Mouse (Mus musculus) cerebellum, postnatal 36 days (tissue): ENCODE results near the gene Ext2.

Experiments
- DNase-seq, 2 experiments: peaks; one replicate each; pipeline ENCODE4 v3.0.0; 2021 to 2022; ENCODE audit warnings: mixed read lengths in 2 of 2

Ext2 gene

GRCm38 (mm10) chr2:93822045-93822749 lies at the start of gene Ext2:
Gene Ext2, minus strand, starts transcription at chr2:93822568.
- DNase-seq, result peak; percentile 94 to 97

GRCm38 (mm10) chr2:93871411-93871925 lies 49.1 kb upstream of the Ext2 start:
- no peak for DNase-seq

- DNase-seq, result peak; percentile 68 to 79
Measured at GRCm38 (mm10) chr2:93870842-93871241, 48.5 kb upstream of the Ext2 start.

- DNase-seq, result no peak
Measured at GRCm38 (mm10) chr2:93869107-93869600, 46.8 kb upstream of the Ext2 start, which contains the start of gene Accsl. Gene Accsl, minus strand, starts transcription at chr2:93869157.

- DNase-seq, result no peak
Measured at GRCm38 (mm10) chr2:93868566-93868965, 46.2 kb upstream of the Ext2 start.

GRCm38 (mm10) chr2:93863229-93863628 lies 40.9 kb upstream of the Ext2 start:
- no peak for DNase-seq

GRCm38 (mm10) chr2:93858845-93859244 lies 36.5 kb upstream of the Ext2 start:
- no peak for DNase-seq

GRCm38 (mm10) chr2:93851303-93851702 lies 28.9 kb upstream of the Ext2 start:
- no peak for DNase-seq

- no peak for DNase-seq
Measured at GRCm38 (mm10) chr2:93850317-93850944, 28.1 kb upstream of the Ext2 start.

- DNase-seq, result peak; percentile 71 to 72
Measured at GRCm38 (mm10) chr2:93849505-93850089, 27.2 kb upstream of the Ext2 start, which contains the start of gene Accs. Gene Accs, minus strand, starts transcription at chr2:93849943.

- DNase-seq, result no peak
Measured at GRCm38 (mm10) chr2:93841349-93841748, 19.0 kb upstream of the Ext2 start.

GRCm38 (mm10) chr2:93840109-93840508 lies 17.7 kb upstream of the Ext2 start:
- DNase-seq, result peak; percentile 50 to 56

GRCm38 (mm10) chr2:93838931-93839330 lies 16.6 kb upstream of the Ext2 start:
- DNase-seq, result no peak

- no peak for DNase-seq
Measured at GRCm38 (mm10) chr2:93836232-93836785, 13.9 kb upstream of the Ext2 start.

GRCm38 (mm10) chr2:93835596-93835995 lies 13.2 kb upstream of the Ext2 start:
- DNase-seq, result no peak

- DNase-seq, result peak; percentile 60 to 82
Measured at GRCm38 (mm10) chr2:93823519-93823918, 1.2 kb upstream of the Ext2 start.

GRCm38 (mm10) chr2:93817791-93818190 lies 4.6 kb downstream of the Ext2 start:
- no peak for DNase-seq

- no peak for DNase-seq
Measured at GRCm38 (mm10) chr2:93813343-93813742, 9.0 kb downstream of the Ext2 start.

GRCm38 (mm10) chr2:93811812-93812211 lies 10.6 kb downstream of the Ext2 start:
- peak; percentile 76 to 83 for DNase-seq

GRCm38 (mm10) chr2:93809931-93810330 lies 12.4 kb downstream of the Ext2 start:
- DNase-seq, result peak; percentile 62 to 64

GRCm38 (mm10) chr2:93808071-93808470 lies 14.3 kb downstream of the Ext2 start:
- DNase-seq, result peak in 1 of 2 experiments; percentile 42

GRCm38 (mm10) chr2:93807440-93807839 lies 14.9 kb downstream of the Ext2 start:
- DNase-seq, result no peak
